Mouse (Mus musculus): ENCODE measurements around the gene Hs2st1. TPM values are rescaled to one million over a fixed set of nuclear protein-coding genes. Genes with fewer than 3 reads are reported as not detected.
"Not testable (repeated sequence)": the region's sequence is repeated elsewhere in the genome, so short reads cannot be mapped to it uniquely, and the experiment has no call there.

Gene Hs2st1
- polyA plus RNA-seq, 1 experiment from 2014 or later: 25.1 TPM

DNA sequence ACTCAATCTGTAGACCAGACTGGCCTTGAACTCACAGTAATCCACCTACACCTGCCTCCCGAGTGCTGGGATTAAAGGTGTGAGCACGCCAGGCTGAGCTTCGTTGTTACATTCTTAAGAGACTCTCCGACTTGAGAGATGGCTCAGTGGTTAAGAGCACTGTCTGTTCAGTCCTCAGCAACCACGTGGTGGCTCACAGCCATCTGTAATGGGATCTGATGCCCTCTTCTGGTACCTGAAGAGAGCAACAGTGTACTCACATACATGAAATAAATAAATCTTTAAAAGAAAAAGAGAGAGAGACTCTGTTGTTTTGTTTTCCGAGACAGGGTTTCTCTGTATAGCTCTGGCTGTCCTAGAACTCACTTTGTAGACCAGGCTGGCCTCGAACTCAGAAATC lies 35.8 kb upstream of the Hs2st1 start:
- H3K9me3 ChIP-seq (replicated peaks); ATAC-seq (ENCODE audit: low FRiP score); H3K36me3 ChIP-seq; H3K27ac ChIP-seq; H3K4me2 ChIP-seq (replicated peaks); H3K9ac ChIP-seq; H3K4me1 ChIP-seq; H3K4me3 ChIP-seq; H3K27me3 ChIP-seq: not testable (repeated sequence)
- 66% methylated on average over 7 of the region's 7 CpGs for WGBS

DNA sequence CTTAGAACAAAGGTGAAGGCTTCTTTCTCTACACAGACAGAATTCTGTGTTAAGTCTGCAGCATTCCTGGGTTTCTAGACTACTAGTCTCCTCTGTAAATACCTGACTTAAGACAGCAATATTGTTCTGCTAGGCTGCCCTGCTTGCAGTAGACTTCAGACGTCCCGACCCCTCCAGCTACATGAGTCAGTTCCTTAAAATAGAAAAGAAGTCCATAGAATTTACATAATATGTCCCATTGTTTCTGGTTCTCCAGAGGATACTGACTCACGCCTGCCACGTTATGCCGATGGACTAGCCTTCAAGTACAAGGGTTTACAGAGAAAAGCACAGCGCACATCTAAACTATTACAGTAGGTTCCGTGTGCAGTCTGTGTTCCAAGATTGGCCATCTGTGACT lies 34.2 kb upstream of the Hs2st1 start:
- no peak for ATAC-seq (ENCODE audit: low FRiP score)
- 82% methylated on average over 7 of the region's 7 CpGs for WGBS
- H3K27ac ChIP-seq: no peak overlapping the region
- no peaks in the 10 kb centered on the region; the same call in 1 of the 2 replicates for H3K4me1 ChIP-seq
- H3K4me2 ChIP-seq (replicated peaks): no peak overlapping the region
- H3K36me3 ChIP-seq: peaks cover 13% of the 10 kb centered on the region
- H3K9me3 ChIP-seq (replicated peaks): no peaks in the 10 kb centered on the region
- no peaks in the 10 kb centered on the region for H3K27me3 ChIP-seq
- no peak overlapping the region for H3K9ac ChIP-seq
- H3K4me3 ChIP-seq: no peak overlapping the region

DNA sequence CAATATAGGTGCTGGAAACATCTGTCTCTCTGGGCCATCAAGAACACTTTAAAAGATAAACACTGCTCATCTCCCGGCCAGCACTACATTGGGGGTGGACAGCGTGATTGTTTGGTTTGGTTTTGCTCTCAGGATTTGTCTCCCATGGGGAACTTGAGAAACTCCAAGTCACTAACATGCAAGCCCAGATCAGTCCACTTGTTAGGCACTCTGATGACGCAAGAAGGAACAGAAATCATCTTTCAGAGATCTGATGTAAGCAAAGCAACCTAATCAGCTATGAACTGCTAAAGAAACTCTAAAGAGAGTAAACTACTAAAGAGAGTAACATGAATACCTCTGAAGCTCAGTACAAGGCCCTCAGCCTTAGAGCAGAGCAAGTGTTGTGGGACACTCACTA lies 33.6 kb upstream of the Hs2st1 start:
- Histone ChIP-seq H3K4me1 (no peaks in the 10 kb centered on the region; the same call in 1 of the 2 replicates), H3K9ac (no peak overlapping the region), H3K27me3 (no peaks in the 10 kb centered on the region), H3K9me3 (replicated peaks) (no peaks in the 10 kb centered on the region), H3K27ac (no peak overlapping the region), H3K4me2 (replicated peaks) (no peak overlapping the region), H3K36me3 (peaks cover 14% of the 10 kb centered on the region), H3K4me3 (no peak overlapping the region)
- 89% methylated on average over 3 of the region's 3 CpGs for WGBS
- ATAC-seq (ENCODE audit: low FRiP score): no peak

DNA sequence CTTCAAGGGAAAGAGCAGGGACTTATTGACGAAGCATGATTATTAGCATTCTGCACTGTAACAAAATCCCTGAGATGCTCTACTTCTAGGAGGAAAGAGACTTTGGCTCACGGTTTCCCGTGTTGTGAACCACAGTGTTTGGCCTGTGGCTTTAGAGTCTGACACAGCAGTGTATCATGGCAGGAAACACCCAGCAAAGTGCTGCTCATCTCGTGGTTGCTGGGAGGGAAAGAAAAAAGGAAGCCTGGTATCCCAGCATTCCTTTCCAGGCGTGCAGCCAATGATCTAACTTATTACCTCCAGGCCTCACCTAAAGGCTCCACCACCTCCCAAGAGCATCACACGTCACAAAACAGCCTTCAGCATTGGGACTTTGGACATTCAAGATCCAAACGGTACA lies 32.8 kb upstream of the Hs2st1 start:
- Histone ChIP-seq H3K4me3 (no peak overlapping the region), H3K4me1 (no peaks in the 10 kb centered on the region; the same call in 1 of the 2 replicates), H3K9ac (no peak overlapping the region), H3K9me3 (replicated peaks) (no peaks in the 10 kb centered on the region), H3K27me3 (no peaks in the 10 kb centered on the region), H3K4me2 (replicated peaks) (no peak overlapping the region), H3K27ac (no peak overlapping the region), H3K36me3 (peaks cover 18% of the 10 kb centered on the region)
- WGBS: 81% methylated on average over 7 of the region's 7 CpGs
- ATAC-seq (ENCODE audit: low FRiP score): no peak

DNA sequence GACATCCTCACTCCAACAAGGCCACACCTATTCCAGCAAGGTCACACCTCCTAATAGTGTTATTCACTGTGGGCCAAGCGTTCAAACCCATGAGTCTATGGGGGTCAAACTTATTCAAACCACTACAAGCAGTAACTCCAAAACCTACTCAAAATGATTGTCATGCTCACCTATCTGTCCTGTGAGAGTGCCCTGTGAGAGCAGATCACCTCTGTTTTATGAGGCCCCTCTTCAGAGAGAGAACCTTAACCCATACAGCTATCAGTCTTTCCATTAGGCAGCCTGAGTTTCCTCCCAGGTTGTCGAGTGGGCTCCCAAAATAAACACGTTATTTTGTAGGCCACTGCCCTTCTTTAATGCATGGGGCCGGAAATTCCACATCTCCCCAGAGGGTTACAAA lies 32.4 kb upstream of the Hs2st1 start:
- Histone ChIP-seq H3K4me2 (replicated peaks) (no peak overlapping the region), H3K4me1 (no peaks in the 10 kb centered on the region; the same call in 1 of the 2 replicates), H3K36me3 (peaks cover 18% of the 10 kb centered on the region), H3K27ac (no peak overlapping the region), H3K9me3 (replicated peaks) (no peaks in the 10 kb centered on the region), H3K27me3 (no peaks in the 10 kb centered on the region), H3K4me3 (no peak overlapping the region), H3K9ac (no peak overlapping the region)
- 75% methylated on average over 4 of the region's 4 CpGs for WGBS
- no peak for ATAC-seq (ENCODE audit: low FRiP score)

DNA sequence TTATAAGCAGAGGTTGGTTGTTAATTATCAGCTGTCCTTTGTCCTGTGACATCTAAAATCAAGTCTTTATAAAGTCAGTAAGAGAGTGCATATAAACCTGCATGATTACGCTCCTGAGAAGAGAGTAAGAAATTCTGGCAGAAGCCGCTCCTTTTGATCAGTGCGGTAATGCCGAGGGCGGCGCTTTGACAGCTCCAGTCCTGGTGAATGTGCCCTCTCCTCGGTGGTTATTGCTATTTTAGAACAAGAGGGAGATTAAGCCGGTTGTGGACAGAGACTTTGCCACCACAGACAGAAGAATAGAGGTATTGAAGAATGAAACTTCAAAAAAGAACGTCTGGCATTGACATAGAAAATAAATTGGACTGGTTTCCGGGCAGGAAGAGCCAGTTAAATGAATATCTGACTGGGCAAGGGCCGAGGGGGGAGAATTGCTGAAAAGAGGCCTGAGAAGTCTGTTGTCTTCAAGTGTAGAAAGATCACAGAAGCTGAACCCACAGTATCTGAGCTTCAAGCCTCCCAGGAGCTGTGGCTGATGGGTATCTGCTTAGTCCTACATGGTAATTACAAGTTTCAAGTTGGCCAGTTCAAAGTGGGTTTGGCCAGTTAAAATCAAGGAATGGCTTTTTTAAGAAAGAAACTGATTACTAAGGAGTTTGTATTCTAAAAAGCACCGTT lies 27.9 kb upstream of the Hs2st1 start:
- Histone ChIP-seq H3K4me1 (0 out of 2 replicates have a peak, but pooled peaks cover 2% of the 10 kb centered on the region), H3K36me3 (peaks cover 28% of the 10 kb centered on the region), H3K27ac (no peak overlapping the region), H3K4me2 (replicated peaks) (no peak overlapping the region), H3K9ac (no peak overlapping the region), H3K9me3 (replicated peaks) (no peaks in the 10 kb centered on the region), H3K27me3 (no peaks in the 10 kb centered on the region), H3K4me3 (no peak overlapping the region)
- ATAC-seq (ENCODE audit: low FRiP score): no peak
- WGBS: 72% methylated on average over 12 of the region's 12 CpGs

DNA sequence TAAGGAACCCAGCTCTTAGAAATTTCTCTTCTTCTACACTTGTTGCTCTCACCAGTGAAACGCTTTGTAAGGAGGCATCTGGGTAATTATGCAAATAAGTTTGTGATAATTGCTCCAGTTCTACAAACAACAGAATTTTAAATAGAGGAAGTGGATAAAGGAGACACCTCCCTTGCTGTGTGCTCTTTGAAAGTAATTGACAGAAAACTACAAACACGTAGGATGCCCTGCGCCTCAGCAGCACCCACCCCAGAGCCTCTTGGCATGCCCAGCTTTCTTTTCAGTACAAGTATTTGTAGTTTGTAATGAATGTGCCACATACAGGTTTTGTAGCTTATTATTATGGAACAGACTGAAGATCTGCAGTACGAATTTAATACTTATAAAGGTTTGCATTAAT lies 27.1 kb upstream of the Hs2st1 start:
- no peak overlapping the region for H3K27ac ChIP-seq
- no peak overlapping the region for H3K4me2 ChIP-seq (replicated peaks)
- H3K36me3 ChIP-seq: peaks cover 28% of the 10 kb centered on the region
- 0 out of 2 replicates have a peak, but pooled peaks cover 2% of the 10 kb centered on the region for H3K4me1 ChIP-seq
- H3K9me3 ChIP-seq (replicated peaks): no peaks in the 10 kb centered on the region
- no peak overlapping the region for H3K9ac ChIP-seq
- H3K27me3 ChIP-seq: no peaks in the 10 kb centered on the region
- no peak overlapping the region for H3K4me3 ChIP-seq
- WGBS: 74% methylated on average over 4 of the region's 4 CpGs
- no peak; the same call in 1 of the 2 replicates for ATAC-seq (ENCODE audit: low FRiP score)

DNA sequence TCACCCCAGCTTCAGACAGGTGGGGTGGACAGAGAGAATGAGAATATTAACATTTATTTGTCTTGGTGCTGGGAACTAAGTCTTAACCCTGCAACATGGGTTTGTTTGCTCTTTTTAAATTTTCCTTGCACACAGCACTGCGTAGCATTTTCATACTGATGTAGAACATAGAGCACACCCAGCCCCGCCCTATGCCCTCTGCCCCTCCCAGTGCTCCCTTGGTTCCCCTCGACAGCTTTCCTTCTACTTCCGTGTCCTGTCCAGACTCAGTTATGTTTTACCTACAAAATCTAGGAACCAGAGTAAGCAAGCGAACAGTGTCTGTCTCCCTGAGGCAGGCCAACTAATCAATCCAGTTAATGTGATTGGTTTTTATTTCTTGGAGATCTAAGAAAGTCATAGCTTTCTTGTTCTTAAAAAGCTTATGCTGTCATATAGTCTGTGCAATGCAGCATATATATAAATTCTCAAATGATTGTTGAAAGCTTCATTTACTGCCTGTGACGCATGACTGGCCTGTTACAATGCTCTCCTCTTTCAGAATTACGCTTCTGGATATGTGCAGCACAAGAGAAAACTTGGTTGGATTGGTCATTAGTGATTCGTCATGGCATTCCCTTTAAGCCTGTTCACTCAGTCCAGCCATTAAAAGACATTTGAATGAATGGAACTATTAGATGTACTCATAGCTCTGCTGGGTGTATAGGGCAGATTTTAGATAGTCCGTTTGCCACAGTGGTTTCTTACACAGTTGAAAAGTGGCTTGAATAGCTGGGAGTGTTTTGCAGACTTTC lies 23.2 kb upstream of the Hs2st1 start:
- Histone ChIP-seq H3K36me3 (peaks cover 30% of the 10 kb centered on the region), H3K9ac (no peak overlapping the region), H3K4me1 (0 out of 2 replicates have a peak, but pooled peaks cover 2% of the 10 kb centered on the region), H3K4me3 (no peak overlapping the region), H3K27ac (no peak overlapping the region; the same call in 1 of the 2 replicates), H3K9me3 (replicated peaks) (no peaks in the 10 kb centered on the region), H3K27me3 (no peaks in the 10 kb centered on the region), H3K4me2 (replicated peaks) (no peak overlapping the region)
- ATAC-seq (ENCODE audit: low FRiP score): no peak
- WGBS: 74% methylated on average over 9 of the region's 9 CpGs

DNA sequence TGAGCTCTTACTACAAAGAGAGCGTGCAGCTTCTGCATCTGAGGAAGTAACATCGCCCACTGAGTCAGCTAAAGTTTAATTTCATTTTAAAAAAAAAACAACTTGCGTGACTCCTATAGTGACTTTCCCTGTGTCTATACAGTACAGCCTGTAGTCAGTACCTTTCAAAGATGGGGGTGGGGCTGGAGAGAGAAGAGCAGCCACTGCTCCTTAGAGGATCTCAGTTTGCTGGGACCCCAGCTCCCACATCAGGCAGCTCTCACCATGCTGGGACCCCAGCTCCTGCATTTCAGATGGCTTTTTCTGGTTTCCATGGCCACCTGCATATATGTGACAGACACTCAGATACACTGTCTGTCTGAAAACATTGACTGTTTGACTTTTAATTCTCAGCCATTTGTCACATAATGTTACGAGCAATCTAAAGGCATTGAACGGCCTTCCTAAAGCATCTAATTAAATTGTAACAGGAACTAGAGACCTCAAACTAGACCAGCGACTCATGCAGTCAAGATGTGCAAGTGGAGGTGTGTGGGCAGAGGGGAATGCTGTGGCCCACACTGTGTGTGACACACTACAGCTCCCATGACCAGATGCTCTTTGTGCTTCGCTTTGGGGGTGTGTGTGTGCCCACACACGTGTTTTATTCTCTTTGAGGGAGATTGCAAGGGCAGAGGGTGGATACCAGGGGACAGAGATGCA lies 19.4 kb upstream of the Hs2st1 start:
- Histone ChIP-seq H3K27me3 (no peaks in the 10 kb centered on the region), H3K4me1 (0 out of 2 replicates have a peak, but pooled peaks cover 2% of the 10 kb centered on the region), H3K9ac (no peak overlapping the region), H3K27ac (no peak overlapping the region), H3K9me3 (replicated peaks) (no peaks in the 10 kb centered on the region), H3K4me2 (replicated peaks) (no peak overlapping the region), H3K4me3 (no peak overlapping the region), H3K36me3 (peaks cover 28% of the 10 kb centered on the region)
- WGBS: 84% methylated on average over 8 of the region's 8 CpGs
- no peak; the same call in 1 of the 2 replicates for ATAC-seq (ENCODE audit: low FRiP score)

DNA sequence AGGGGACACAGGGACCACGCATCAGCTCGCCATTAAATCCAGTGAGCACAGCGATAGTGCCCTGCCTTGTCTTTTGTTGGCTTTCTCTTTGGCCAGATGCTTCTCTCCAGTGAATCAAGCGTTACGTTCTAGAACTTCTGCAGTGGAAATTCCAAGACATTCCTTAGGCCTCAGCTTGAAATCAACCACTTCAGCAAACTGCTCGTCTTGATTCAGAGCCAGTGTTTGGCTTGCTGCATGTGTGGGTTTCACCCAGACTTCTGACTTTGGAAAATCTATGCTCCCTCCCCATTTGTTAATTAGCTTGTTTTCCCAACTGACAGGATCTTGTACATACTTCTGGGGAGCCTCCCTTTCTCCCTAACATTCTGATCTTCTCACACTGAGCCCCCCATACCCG lies 16.8 kb upstream of the Hs2st1 start:
- Histone ChIP-seq H3K4me3 (no peak overlapping the region), H3K36me3 (peaks cover 38% of the 10 kb centered on the region), H3K4me1 (0 out of 2 replicates have a peak, but pooled peaks cover 2% of the 10 kb centered on the region), H3K9ac (no peak overlapping the region), H3K27ac (no peak overlapping the region), H3K27me3 (no peaks in the 10 kb centered on the region), H3K4me2 (replicated peaks) (no peak overlapping the region), H3K9me3 (replicated peaks) (no peaks in the 10 kb centered on the region)
- ATAC-seq (ENCODE audit: low FRiP score): no peak
- WGBS: 91% methylated on average over 7 of the region's 7 CpGs

DNA sequence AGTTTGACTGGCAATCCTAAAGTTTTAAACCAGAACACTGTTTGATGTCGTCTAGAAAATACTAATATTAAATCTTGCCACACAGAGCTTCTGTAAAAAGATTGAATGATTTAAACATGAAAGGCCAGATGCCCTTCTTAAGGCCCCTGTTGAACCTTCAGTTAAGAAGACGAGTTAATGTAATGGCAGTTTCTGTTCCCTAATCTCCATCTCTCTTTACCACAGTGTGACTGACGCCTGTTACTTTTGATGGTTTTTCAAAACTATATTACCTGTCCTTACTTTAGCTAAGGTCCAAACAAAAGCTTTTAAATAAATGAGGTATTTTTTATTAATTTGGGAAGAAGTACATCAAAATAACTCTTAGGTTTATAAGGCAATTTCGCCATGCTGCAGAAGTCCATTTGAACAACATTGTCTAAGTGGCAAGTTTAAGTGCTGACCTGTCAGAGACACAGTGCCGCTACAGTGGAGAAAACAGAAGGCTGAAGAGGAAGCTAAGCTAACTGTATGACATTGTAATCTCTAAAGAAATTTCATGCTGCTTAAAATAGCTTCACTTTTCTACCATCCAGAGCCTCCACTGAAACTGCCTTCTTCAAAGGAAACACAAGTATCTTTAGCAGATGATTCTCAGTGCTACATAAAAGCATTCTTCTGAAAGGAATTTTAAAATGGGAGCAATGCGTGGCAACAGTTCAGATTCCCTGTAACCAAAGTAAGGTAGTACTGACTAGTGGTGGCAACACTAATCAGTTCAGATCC lies 15.0 kb upstream of the Hs2st1 start:
- Histone ChIP-seq H3K4me2 (replicated peaks) (no peak overlapping the region), H3K36me3 (peaks cover 34% of the 10 kb centered on the region), H3K4me3 (no peak overlapping the region), H3K27me3 (no peaks in the 10 kb centered on the region), H3K27ac (no peak overlapping the region), H3K9me3 (replicated peaks) (no peaks in the 10 kb centered on the region), H3K4me1 (0 out of 2 replicates have a peak, but pooled peaks cover 2% of the 10 kb centered on the region), H3K9ac (no peak overlapping the region)
- WGBS: 87% methylated on average over 6 of the region's 6 CpGs
- no peak for ATAC-seq (ENCODE audit: low FRiP score)

DNA sequence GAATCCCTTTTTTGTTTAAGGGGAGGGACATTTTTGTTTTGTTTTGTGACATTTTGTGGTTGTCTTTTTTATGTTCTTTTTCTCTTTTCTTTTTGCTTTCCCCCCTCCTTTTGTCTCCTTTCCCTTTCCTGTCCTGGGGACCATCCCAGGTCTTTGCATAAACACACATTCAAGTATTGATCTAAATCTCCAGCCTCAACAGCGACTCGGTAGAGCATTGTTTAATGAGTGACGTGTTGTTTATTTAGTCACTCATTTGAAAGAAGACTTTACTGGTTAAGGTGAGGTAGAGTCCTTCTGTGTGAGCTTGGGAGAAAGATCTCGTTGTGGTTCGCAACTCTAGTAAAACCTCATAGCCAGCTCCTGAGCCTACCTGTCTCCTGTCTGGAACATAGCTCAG lies 13.8 kb upstream of the Hs2st1 start:
- no peak for ATAC-seq (ENCODE audit: low FRiP score)
- no peak overlapping the region for H3K9ac ChIP-seq
- H3K36me3 ChIP-seq: peaks cover 43% of the 10 kb centered on the region
- no peaks in the 10 kb centered on the region for H3K9me3 ChIP-seq (replicated peaks)
- H3K4me3 ChIP-seq: no peak overlapping the region
- 0 out of 2 replicates have a peak, but pooled peaks cover 2% of the 10 kb centered on the region for H3K4me1 ChIP-seq
- H3K27ac ChIP-seq: no peak overlapping the region
- no peaks in the 10 kb centered on the region for H3K27me3 ChIP-seq
- 70% methylated on average over 5 of the region's 5 CpGs for WGBS
- no peak overlapping the region for H3K4me2 ChIP-seq (replicated peaks)
